Comparison of ENCODE assay signal across 18 mouse cellular contexts in the genomic region with DNA sequence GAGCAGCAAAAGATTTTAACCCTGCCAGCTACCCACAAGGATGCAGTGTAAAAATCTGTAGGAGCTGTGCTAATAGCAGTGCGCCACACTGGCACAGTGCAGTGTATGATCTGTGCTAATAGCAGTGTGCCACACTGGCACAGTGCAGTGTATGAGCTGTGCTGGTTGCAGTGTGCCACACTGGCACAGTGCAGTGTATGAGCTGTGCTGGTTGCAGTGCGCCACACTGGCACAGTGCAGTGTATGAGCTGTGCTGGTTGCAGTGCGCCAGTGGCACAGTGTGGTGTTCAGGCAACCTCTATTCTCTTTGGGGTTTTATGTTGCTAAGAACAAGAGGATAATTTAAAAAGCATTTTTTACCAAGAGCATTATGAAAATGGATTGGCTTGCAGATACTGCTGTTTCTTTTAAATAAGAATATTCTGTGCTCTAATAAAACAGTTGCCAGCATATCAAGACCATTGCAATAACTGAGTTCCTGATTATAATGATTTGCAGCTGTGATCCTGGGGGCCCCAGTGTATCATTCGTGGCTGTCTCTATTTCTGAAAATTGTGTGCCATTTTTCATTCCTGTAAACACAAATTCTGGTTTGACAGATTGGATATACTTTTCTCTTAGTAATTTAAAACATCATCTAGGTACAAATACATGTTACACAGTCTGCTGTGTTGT.
DNase-seq lines count a peak whose midpoint lies in the region; ATAC-seq lines count a peak whose summit lies in the region.
"Had no signal": no experiment of that assay in that cellular context is flagged by ENCODE, and none has a peak within 500 bp of the region (broad histone marks: within the 10 kb centered on the region; RNA-seq: fewer than 3 reads in every experiment).

No protein-coding gene starts in this region.

- no peak overlapping the region for H3K27ac ChIP-seq in forebrain, embryonic 13.5 days
- H3K27ac ChIP-seq in forebrain, embryonic 12.5 days, result no peak overlapping the region
- H3K27ac ChIP-seq in midbrain, embryonic 11.5 days (ENCODE audit: low read depth, low read length), result no peak overlapping the region
- H3K27ac ChIP-seq in midbrain, embryonic 14.5 days (replicated peaks; ENCODE audit: low read depth, low read length), result no peak overlapping the region
- peak overlapping the region; percentile 12; the same call in 1 of the 2 replicates for H3K27ac ChIP-seq in embryonic facial prominence, embryonic 13.5 days
- no peak overlapping the region for H3K27ac ChIP-seq in midbrain, embryonic 16.5 days (ENCODE audit: low read length)
- H3K27ac ChIP-seq: embryonic facial prominence, embryonic 15.5 days; liver, embryonic 15.5 days had no signal

- 90% methylated on average over 4 of the region's 4 CpGs for WGBS in forebrain, embryonic 13.5 days
- 89% methylated on average over 4 of the region's 4 CpGs for WGBS in forebrain, embryonic 12.5 days
- 90% methylated on average over 4 of the region's 4 CpGs for WGBS in midbrain, embryonic 11.5 days
- 88% methylated on average over 4 of the region's 4 CpGs for WGBS in midbrain, embryonic 14.5 days
- WGBS in embryonic facial prominence, embryonic 13.5 days, result 71% methylated on average over 4 of the region's 4 CpGs
- WGBS in midbrain, embryonic 16.5 days, result 89% methylated on average over 4 of the region's 4 CpGs

- no peaks in the 10 kb centered on the region for H3K9me3 ChIP-seq in forebrain, embryonic 13.5 days (replicated peaks)
- no peaks in the 10 kb centered on the region for H3K9me3 ChIP-seq in forebrain, embryonic 12.5 days
- no peaks in the 10 kb centered on the region for H3K9me3 ChIP-seq in midbrain, embryonic 11.5 days (ENCODE audit: control insufficient read depth, low read length)
- H3K9me3 ChIP-seq in midbrain, embryonic 14.5 days (ENCODE audit: control insufficient read depth, low read length), result no peaks in the 10 kb centered on the region
- H3K9me3 ChIP-seq in embryonic facial prominence, embryonic 13.5 days, result no peaks in the 10 kb centered on the region
- no peaks in the 10 kb centered on the region for H3K9me3 ChIP-seq in midbrain, embryonic 16.5 days (replicated peaks; ENCODE audit: control insufficient read depth, low read length, poor library complexity, severe bottlenecking)
- H3K9me3 ChIP-seq: embryonic facial prominence, embryonic 15.5 days; heart, embryonic 12.5 days; liver, embryonic 15.5 days had no signal

- H3K9ac ChIP-seq in forebrain, embryonic 13.5 days, result no peak overlapping the region
- H3K9ac ChIP-seq in forebrain, embryonic 12.5 days, result no peak overlapping the region
- no peak overlapping the region for H3K9ac ChIP-seq in midbrain, embryonic 11.5 days (ENCODE audit: low read length)
- no peak overlapping the region for H3K9ac ChIP-seq in midbrain, embryonic 14.5 days (replicated peaks; ENCODE audit: low read length)
- no peak overlapping the region for H3K9ac ChIP-seq in embryonic facial prominence, embryonic 13.5 days
- no peak overlapping the region for H3K9ac ChIP-seq in midbrain, embryonic 16.5 days (ENCODE audit: low read depth, low read length)
- H3K9ac ChIP-seq: embryonic facial prominence, embryonic 15.5 days; heart, embryonic 12.5 days; liver, embryonic 15.5 days had no signal

- peaks cover 4% of the 10 kb centered on the region; the same call in 1 of the 2 replicates for H3K4me1 ChIP-seq in forebrain, embryonic 13.5 days
- H3K4me1 ChIP-seq in forebrain, embryonic 12.5 days, result peaks cover 4% of the 10 kb centered on the region; the same call in 1 of the 2 replicates
- no peaks in the 10 kb centered on the region for H3K4me1 ChIP-seq in midbrain, embryonic 11.5 days (ENCODE audit: control insufficient read depth, insufficient read depth, low read length)
- H3K4me1 ChIP-seq in midbrain, embryonic 14.5 days (ENCODE audit: control insufficient read depth, insufficient read depth, low read length), result no peaks in the 10 kb centered on the region
- peaks cover 25% of the 10 kb centered on the region for H3K4me1 ChIP-seq in embryonic facial prominence, embryonic 13.5 days
- peaks cover 4% of the 10 kb centered on the region; the same call in 1 of the 2 replicates for H3K4me1 ChIP-seq in midbrain, embryonic 16.5 days (ENCODE audit: control insufficient read depth, insufficient read depth, low read length)
- H3K4me1 ChIP-seq: liver, embryonic 15.5 days had no signal

- ATAC-seq in forebrain, embryonic 13.5 days, result peak; percentile 67; the same call in 1 of the 2 replicates
- no peak for ATAC-seq in forebrain, embryonic 12.5 days (ENCODE audit: low FRiP score)
- ATAC-seq in midbrain, embryonic 11.5 days (ENCODE audit: low FRiP score), result no peak
- no peak for ATAC-seq in midbrain, embryonic 14.5 days (ENCODE audit: low FRiP score, low TSS enrichment)
- no peak for ATAC-seq in embryonic facial prominence, embryonic 13.5 days (ENCODE audit: insufficient number of reproducible peaks, insufficient read depth, low FRiP score, low TSS enrichment, low read depth)
- ATAC-seq in midbrain, embryonic 16.5 days, result 0 out of 2 replicates have a peak, but pooled peaks have one; percentile 43

- no peak overlapping the region for H3K4me3 ChIP-seq in forebrain, embryonic 13.5 days
- H3K4me3 ChIP-seq in forebrain, embryonic 12.5 days (replicated peaks), result no peak overlapping the region
- no peak overlapping the region for H3K4me3 ChIP-seq in midbrain, embryonic 11.5 days (ENCODE audit: low read depth, low read length)
- H3K4me3 ChIP-seq in midbrain, embryonic 14.5 days (replicated peaks; ENCODE audit: low read depth, low read length), result no peak overlapping the region
- H3K4me3 ChIP-seq in embryonic facial prominence, embryonic 13.5 days, result no peak overlapping the region
- no peak overlapping the region for H3K4me3 ChIP-seq in midbrain, embryonic 16.5 days (ENCODE audit: low read depth, low read length)
- H3K4me3 ChIP-seq: embryonic facial prominence, embryonic 15.5 days; heart, embryonic 12.5 days; liver, embryonic 15.5 days had no signal

- H3K4me2 ChIP-seq in forebrain, embryonic 13.5 days, result no peak overlapping the region
- no peak overlapping the region for H3K4me2 ChIP-seq in forebrain, embryonic 12.5 days
- H3K4me2 ChIP-seq in midbrain, embryonic 11.5 days, result no peak overlapping the region
- H3K4me2 ChIP-seq in midbrain, embryonic 14.5 days (ENCODE audit: low read length), result no peak overlapping the region
- no peak overlapping the region for H3K4me2 ChIP-seq in embryonic facial prominence, embryonic 13.5 days
- no peak overlapping the region for H3K4me2 ChIP-seq in midbrain, embryonic 16.5 days (ENCODE audit: low read length)
- H3K4me2 ChIP-seq: embryonic facial prominence, embryonic 15.5 days; heart, embryonic 12.5 days; liver, embryonic 15.5 days had no signal

- no peaks in the 10 kb centered on the region for H3K36me3 ChIP-seq in forebrain, embryonic 13.5 days (ENCODE audit: poor library complexity, severe bottlenecking)
- no peaks in the 10 kb centered on the region for H3K36me3 ChIP-seq in forebrain, embryonic 12.5 days (replicated peaks)
- no peaks in the 10 kb centered on the region for H3K36me3 ChIP-seq in midbrain, embryonic 11.5 days (ENCODE audit: control insufficient read depth, insufficient read depth, low read length)
- H3K36me3 ChIP-seq in midbrain, embryonic 14.5 days (ENCODE audit: control insufficient read depth, insufficient read depth, low read length), result no peaks in the 10 kb centered on the region
- no peaks in the 10 kb centered on the region for H3K36me3 ChIP-seq in embryonic facial prominence, embryonic 13.5 days
- no peaks in the 10 kb centered on the region for H3K36me3 ChIP-seq in midbrain, embryonic 16.5 days (ENCODE audit: control insufficient read depth, insufficient read depth, low read length)
- H3K36me3 ChIP-seq: embryonic facial prominence, embryonic 15.5 days; heart, embryonic 12.5 days; liver, embryonic 15.5 days had no signal

- peak; percentile 69 for DNase-seq in midbrain, embryonic 11.5 days (ENCODE audit: low spot score, missing footprints)
- no peak for DNase-seq in midbrain, embryonic 14.5 days
- no peak for DNase-seq in ovary, postnatal 36 days (ENCODE audit: low spot score)
- DNase-seq in layer of hippocampus, postnatal 10 days (ENCODE audit: low spot score in 2 of 2), result no peak
- DNase-seq: adrenal gland, postnatal 36 days; cerebellum, postnatal 36 days; gastrocnemius, postnatal 36 days; kidney, adult 8-10 months; lung, postnatal 14 days; thymus, postnatal 14 days had no signal

- no peaks in the 10 kb centered on the region for H3K27me3 ChIP-seq in forebrain, embryonic 13.5 days
- H3K27me3 ChIP-seq in forebrain, embryonic 12.5 days, result no peaks in the 10 kb centered on the region
- no peaks in the 10 kb centered on the region for H3K27me3 ChIP-seq in midbrain, embryonic 11.5 days (ENCODE audit: control insufficient read depth, insufficient read depth, low read length)
- no peaks in the 10 kb centered on the region for H3K27me3 ChIP-seq in midbrain, embryonic 14.5 days (ENCODE audit: control insufficient read depth, insufficient read depth, low read length)
- no peaks in the 10 kb centered on the region for H3K27me3 ChIP-seq in embryonic facial prominence, embryonic 13.5 days
- H3K27me3 ChIP-seq in midbrain, embryonic 16.5 days (ENCODE audit: control insufficient read depth, insufficient read depth, low read depth, low read length), result no peaks in the 10 kb centered on the region
- H3K27me3 ChIP-seq: CH12.LX; embryonic facial prominence, embryonic 15.5 days; heart, embryonic 12.5 days; liver, embryonic 15.5 days had no signal

Comparison
In these comparisons a context has a peak if more than half of its experiments do, and no peak if none do; other contexts are left out.
1. ATAC-seq: peak in forebrain, embryonic 13.5 days (single experiment) and midbrain, embryonic 16.5 days (single experiment); none in forebrain, embryonic 12.5 days (single experiment), midbrain, embryonic 11.5 days (single experiment), midbrain, embryonic 14.5 days (single experiment) and embryonic facial prominence, embryonic 13.5 days (single experiment).